Mouse (Mus musculus): ENCODE measurements around the gene Vegfa. TPM values are rescaled to one million over a fixed set of nuclear protein-coding genes. Genes with fewer than 3 reads are reported as not detected.
"Not testable (repeated sequence)": the region's sequence is repeated elsewhere in the genome, so short reads cannot be mapped to it uniquely, and the experiment has no call there.

Gene Vegfa
- polyA plus RNA-seq, 1 experiment = 1.3 TPM

DNA sequence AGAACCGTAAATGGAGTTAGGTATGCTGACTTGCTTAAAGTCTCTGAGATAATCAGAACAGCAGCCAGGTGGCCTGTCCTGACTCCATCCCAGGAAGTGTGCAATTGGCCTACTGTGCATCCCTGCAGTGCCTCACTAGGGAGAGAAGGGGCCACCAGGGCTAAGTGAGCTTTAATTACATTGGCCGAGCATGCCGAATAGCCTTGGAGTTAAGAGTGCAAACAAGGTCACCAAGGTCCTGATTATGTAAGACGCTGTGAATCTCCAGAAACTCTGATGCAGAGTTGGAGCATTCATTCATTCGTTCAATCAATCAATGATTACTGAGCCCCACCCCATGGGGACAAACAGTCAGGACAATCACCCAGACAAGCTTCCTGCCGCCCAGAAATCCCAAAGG, 33.8 kb downstream of the Vegfa start:
- TF ChIP-seq GATA1 (IDR thresholded peaks at IDR 0.05; ENCODE audit: low read length) (no peak), TAL1 (IDR thresholded peaks at IDR 0.05; ENCODE audit: low read length) (no peak)
- Histone ChIP-seq H3K4me1 (ENCODE audit: control insufficient read depth) (no peaks in the 10 kb centered on the region), H3K36me3 (ENCODE audit: control insufficient read depth) (no peaks in the 10 kb centered on the region), H3K27me3 (ENCODE audit: control insufficient read depth) (no peaks in the 10 kb centered on the region), H3K9me3 (ENCODE audit: control insufficient read depth, low read length) (no peaks in the 10 kb centered on the region), H3K4me3 (replicated peaks) (no peak overlapping the region)

DNA sequence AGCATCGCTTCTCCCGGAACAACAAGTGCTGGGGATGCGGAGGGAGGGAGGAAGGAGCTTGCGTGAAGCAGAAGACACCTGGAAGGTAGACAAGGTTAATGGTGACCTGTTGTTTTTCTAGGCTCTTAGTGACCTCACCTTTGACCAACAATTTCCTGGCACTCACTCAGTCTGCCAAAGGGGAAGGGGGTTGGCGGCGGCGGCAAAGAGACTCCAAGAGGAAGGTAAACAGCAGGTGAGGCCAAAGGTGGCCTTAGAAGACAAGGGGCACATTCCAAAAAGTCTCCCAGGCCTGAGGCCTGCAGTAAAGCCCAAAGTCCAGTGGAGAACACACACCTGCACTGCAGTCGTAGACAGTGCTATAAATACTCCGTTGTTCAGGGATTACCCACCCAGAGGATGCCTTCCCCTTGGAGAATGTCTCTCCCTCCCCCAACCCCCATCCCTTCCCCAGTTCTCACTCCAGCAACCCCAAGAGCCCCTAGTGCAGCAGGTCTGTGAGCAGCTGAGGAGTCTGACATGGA, 35.2 kb downstream of the Vegfa start:
- TF ChIP-seq GATA1 (IDR thresholded peaks at IDR 0.05; ENCODE audit: low read length) (no peak), TAL1 (IDR thresholded peaks at IDR 0.05; ENCODE audit: low read length) (no peak)
- H3K9me3 ChIP-seq (ENCODE audit: control insufficient read depth, low read length) = no peaks in the 10 kb centered on the region
- H3K4me3 ChIP-seq (replicated peaks) = no peak overlapping the region
- no peaks in the 10 kb centered on the region for H3K36me3 ChIP-seq (ENCODE audit: control insufficient read depth)
- no peaks in the 10 kb centered on the region for H3K27me3 ChIP-seq (ENCODE audit: control insufficient read depth)
- no peaks in the 10 kb centered on the region for H3K4me1 ChIP-seq (ENCODE audit: control insufficient read depth)

DNA sequence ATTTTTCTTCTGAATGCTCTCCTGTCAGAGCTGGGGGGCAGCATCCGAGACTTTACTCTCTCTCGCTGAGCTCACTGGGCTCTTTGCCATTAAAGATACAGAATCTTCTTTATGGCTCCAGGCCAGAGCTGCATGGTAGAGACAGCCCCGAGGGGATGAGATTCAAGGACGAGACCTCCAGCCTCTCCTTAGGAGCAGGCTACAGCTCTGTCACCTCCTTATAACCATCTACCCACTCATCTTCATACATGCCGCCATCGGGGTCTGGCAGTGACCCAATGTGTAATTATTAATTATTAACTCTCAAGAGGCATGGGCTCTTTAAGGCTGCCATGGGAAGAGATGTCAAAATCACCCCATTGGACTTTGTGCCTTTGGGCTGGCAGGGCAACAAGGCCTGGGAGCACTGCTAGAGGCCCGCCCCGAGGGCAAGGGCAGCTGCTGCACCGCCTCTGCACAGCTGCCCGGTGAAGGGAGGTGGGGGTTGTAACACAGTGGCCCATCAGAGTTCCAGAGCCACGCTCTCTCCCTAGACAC, 37.8 kb downstream of the Vegfa start:
- H3K27me3 ChIP-seq (ENCODE audit: control insufficient read depth) = no peaks in the 10 kb centered on the region
- H3K4me3 ChIP-seq (replicated peaks) = no peak overlapping the region
- TF ChIP-seq GATA1 (IDR thresholded peaks at IDR 0.05; ENCODE audit: low read length) = no peak
- TF ChIP-seq TAL1 (IDR thresholded peaks at IDR 0.05; ENCODE audit: low read length) = no peak
- H3K9me3 ChIP-seq (ENCODE audit: control insufficient read depth, low read length) = no peaks in the 10 kb centered on the region
- H3K4me1 ChIP-seq (ENCODE audit: control insufficient read depth) = no peaks in the 10 kb centered on the region
- H3K36me3 ChIP-seq (ENCODE audit: control insufficient read depth) = no peaks in the 10 kb centered on the region

DNA sequence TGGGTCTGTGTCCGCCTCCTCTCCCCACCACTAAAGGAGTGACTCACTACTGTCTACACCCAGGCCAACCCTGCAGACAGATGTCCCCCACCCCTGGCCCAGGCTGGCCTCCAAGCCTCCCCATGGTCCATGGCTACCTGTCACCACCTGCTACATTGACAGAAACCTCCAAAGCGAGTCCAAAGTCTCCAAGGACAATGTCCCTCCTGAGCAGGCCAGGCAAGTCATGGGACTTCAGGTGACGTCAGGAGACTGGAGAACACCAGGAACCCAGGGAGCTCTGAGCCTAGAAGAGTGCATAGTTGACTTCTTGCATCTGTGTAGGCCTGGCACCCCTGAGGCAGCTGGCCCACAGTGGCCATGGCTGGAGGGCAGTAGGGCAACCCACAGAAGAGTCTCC, 45.3 kb downstream of the Vegfa start:
- H3K27me3 ChIP-seq (ENCODE audit: control insufficient read depth) = no peaks in the 10 kb centered on the region
- H3K4me1 ChIP-seq (ENCODE audit: control insufficient read depth) = no peaks in the 10 kb centered on the region
- H3K9me3 ChIP-seq (ENCODE audit: control insufficient read depth, low read length) = peaks cover 4% of the 10 kb centered on the region; the same call in 1 of the 2 replicates
- H3K4me3 ChIP-seq (replicated peaks) = no peak overlapping the region
- TF ChIP-seq TAL1 (IDR thresholded peaks at IDR 0.05; ENCODE audit: low read length) = no peak
- no peak for TF ChIP-seq GATA1 (IDR thresholded peaks at IDR 0.05; ENCODE audit: low read length)
- no peaks in the 10 kb centered on the region for H3K36me3 ChIP-seq (ENCODE audit: control insufficient read depth)

DNA sequence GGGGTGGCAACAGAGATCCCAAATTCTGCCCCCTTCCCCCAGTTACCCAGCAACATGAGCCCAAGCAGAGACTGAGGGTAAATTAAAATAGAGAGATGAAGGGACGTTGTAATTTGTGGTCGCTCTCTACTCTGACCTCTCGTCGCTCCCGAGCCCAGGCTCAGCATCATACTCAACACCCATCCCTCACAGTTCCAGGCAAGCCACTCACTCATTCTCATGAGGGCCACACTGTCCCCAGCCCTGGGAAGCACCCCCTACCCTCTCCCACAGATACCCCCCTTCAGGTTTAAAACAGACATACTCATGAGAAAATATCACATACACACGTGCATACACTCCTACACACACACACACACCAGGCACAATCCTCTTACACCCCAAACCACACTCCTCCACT, 45.8 kb downstream of the Vegfa start:
- H3K9me3 ChIP-seq (ENCODE audit: control insufficient read depth, low read length) = peaks cover 4% of the 10 kb centered on the region; the same call in 1 of the 2 replicates
- no peaks in the 10 kb centered on the region for H3K4me1 ChIP-seq (ENCODE audit: control insufficient read depth)
- no peak overlapping the region for H3K4me3 ChIP-seq (replicated peaks)
- no peaks in the 10 kb centered on the region for H3K27me3 ChIP-seq (ENCODE audit: control insufficient read depth)
- H3K36me3 ChIP-seq (ENCODE audit: control insufficient read depth) = no peaks in the 10 kb centered on the region
- TF ChIP-seq GATA1 (IDR thresholded peaks at IDR 0.05; ENCODE audit: low read length) = no peak
- no peak for TF ChIP-seq TAL1 (IDR thresholded peaks at IDR 0.05; ENCODE audit: low read length)

DNA sequence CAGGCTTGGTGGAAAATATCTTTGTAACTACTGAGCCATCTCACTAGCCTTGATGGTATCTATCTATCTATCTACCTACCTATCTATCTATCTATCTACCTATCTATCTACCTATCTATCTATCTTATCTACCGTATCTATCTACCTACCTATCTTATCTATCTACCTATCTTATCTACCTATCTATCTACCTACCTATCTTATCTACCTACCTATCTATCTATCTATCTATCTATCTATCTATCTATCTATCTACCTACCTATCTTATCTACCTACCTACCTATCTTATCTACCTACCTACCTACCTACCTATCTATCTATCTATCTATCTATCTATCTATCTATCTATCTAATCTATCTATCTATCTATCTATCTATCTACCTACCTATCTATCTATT, 49.0 kb downstream of the Vegfa start:
- H3K4me3 ChIP-seq (replicated peaks); H3K27me3 ChIP-seq (ENCODE audit: control insufficient read depth); H3K9me3 ChIP-seq (ENCODE audit: control insufficient read depth, low read length); H3K4me1 ChIP-seq (ENCODE audit: control insufficient read depth); H3K36me3 ChIP-seq (ENCODE audit: control insufficient read depth): not testable (repeated sequence)

DNA sequence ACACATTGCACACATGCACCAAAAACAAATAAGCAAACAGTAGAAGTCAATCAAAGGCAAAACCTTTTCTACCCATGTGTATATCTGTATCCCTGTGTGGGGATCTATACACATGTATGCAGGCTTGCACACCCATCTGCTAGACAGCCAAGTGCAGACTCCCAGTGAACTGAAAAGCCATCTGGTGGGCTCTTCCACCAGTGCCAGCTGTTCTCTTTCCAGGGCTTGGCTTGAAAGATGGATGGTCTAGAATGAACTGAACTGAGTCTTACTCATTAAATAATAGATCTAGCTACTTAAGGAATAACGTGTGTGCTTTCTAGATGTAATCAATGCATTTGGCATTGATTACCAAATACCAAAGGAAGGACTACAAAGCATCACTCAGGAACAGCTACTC, 50.3 kb downstream of the Vegfa start:
- TF ChIP-seq GATA1 (IDR thresholded peaks at IDR 0.05; ENCODE audit: low read length) = no peak
- no peak for TF ChIP-seq TAL1 (IDR thresholded peaks at IDR 0.05; ENCODE audit: low read length)
- Histone ChIP-seq H3K36me3 (ENCODE audit: control insufficient read depth) (no peaks in the 10 kb centered on the region), H3K4me3 (replicated peaks) (no peak overlapping the region), H3K27me3 (ENCODE audit: control insufficient read depth) (no peaks in the 10 kb centered on the region), H3K9me3 (ENCODE audit: control insufficient read depth, low read length) (no peaks in the 10 kb centered on the region), H3K4me1 (ENCODE audit: control insufficient read depth) (no peaks in the 10 kb centered on the region)

DNA sequence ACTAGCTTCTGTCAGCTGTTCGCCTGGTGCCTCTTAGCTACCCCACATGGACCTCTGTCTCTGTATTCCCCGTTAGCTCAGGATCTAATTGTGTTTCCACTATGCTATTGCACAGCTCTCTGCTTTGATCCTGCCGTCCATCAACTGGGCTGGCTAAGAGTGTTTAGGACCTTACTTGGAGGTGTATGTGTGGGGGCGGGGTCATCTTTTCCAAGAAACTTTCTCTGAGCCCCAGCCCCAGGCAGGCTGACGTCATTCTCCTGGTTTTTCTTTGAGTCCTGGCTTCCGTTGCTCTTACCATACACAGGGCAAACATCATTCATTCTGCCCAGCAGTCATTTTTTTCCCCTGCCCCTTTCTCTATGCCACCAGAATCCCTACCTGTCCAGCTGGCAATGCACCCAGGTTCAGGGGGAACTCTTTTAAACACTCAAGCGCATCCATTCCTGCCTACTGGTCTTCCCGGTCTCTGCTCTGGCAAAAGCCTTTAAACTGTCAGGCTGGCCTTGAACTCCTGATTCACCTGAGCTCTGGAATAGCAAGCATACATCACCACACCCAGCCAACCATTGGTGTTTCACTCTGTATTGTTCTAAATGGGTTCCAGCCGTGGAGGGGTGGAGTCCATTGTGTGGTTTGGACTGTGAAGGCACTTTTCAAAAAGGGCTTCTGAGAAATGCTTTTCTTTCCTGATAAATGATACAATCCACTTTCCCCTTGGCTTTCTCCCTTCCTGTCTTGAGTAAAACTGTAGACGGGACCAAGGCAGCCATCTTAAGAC, 53.0 kb downstream of the Vegfa start:
- TF ChIP-seq GATA1 (IDR thresholded peaks at IDR 0.05; ENCODE audit: low read length) (no peak), TAL1 (IDR thresholded peaks at IDR 0.05; ENCODE audit: low read length) (no peak)
- H3K27me3 ChIP-seq (ENCODE audit: control insufficient read depth) = no peaks in the 10 kb centered on the region
- H3K36me3 ChIP-seq (ENCODE audit: control insufficient read depth) = no peaks in the 10 kb centered on the region
- no peak overlapping the region for H3K4me3 ChIP-seq (replicated peaks)
- H3K9me3 ChIP-seq (ENCODE audit: control insufficient read depth, low read length) = no peaks in the 10 kb centered on the region
- peaks cover 5% of the 10 kb centered on the region for H3K4me1 ChIP-seq (ENCODE audit: control insufficient read depth)

DNA sequence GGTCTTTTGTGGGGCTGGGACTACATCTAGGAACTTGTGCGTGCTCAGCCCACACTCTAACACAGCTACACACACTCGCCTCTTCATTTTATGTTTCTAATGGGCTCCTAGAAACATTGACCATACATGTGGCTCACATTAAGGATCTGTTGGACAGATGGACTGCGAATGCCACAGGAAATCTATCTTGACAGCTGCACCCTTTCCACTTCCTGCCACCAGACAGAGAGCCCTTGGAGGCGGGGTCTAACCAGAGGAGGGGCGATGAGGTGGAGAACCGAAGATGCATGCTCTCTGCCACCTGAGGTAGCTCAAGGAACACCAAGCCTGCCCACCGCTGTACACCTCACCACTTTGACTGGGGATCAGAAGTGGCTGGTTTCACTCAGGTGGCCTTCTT, 57.7 kb downstream of the Vegfa start:
- no peaks in the 10 kb centered on the region for H3K9me3 ChIP-seq (ENCODE audit: control insufficient read depth, low read length)
- no peaks in the 10 kb centered on the region for H3K36me3 ChIP-seq (ENCODE audit: control insufficient read depth)
- no peak overlapping the region for H3K4me3 ChIP-seq (replicated peaks)
- H3K4me1 ChIP-seq (ENCODE audit: control insufficient read depth) = peaks cover 53% of the 10 kb centered on the region
- TF ChIP-seq TAL1 (IDR thresholded peaks at IDR 0.05; ENCODE audit: low read length) (no peak), GATA1 (IDR thresholded peaks at IDR 0.05; ENCODE audit: low read length) (no peak)
- H3K27me3 ChIP-seq (ENCODE audit: control insufficient read depth) = no peaks in the 10 kb centered on the region

Measured in erythroblast, embryonic 14.5 days (primary cell).